Mouse (Mus musculus) layer of hippocampus, adult 9-11 months (tissue): ENCODE measurements around the gene Chst3.
A peak's percentile ranks its signal among the peaks of the same experiment; 100 is the strongest.
"Not testable (repeated sequence)": the region's sequence is repeated elsewhere in the genome, so short reads cannot be mapped to it uniquely, and the experiment has no call there.

ENCODE experiments used
- DNase-seq: peaks from one replicate; pipeline ENCODE4 v3.0.0; 2022

Chst3 gene

DNA sequence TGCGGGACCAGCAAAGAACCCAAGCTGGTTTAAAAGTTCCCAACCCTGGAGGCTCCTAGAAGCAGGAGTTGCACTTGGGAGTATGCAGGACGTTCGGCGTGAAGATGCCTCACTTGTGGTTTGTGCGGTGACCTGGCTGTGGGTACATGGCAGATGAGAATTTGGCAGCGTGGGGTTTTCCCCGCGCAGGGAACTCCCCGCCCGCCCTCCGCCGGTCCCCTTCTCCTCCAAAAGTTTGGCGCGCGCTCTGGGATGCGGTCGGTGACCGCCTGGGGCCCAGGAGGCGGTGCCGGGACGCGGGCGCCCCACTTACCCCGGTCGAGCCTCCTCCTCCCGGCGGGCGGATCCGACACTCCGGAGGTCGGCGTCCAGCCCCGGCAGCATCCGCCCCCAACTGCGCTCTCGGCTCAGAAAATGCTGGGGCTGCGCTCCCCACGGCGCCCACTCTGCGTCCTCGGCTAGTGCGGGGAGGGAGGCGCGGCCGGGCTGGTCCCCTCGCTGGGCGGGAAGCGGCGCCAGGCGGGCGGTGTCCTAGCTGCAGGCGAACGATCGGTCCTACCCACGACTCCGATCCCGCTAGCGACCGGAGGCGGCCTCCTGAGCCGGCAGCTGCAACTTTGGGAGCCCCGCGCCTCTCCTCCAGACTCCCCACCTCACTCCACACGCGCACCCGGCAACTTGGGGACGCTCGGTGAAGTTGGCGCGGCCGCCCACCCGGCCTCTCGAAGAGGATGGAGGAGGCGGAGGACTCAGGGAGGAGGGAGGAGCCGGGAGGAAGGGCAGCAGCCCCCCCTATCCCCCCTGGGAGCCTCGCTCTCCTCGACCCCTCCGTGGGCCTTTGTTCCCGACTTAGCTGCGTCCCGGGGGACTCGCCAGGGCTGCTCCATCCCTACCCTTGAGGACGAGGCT, at the start of gene Chst3:
Chst3 (minus strand) TSS at position 670 of the 909 bp plus-strand sequence.
- no peak for DNase-seq

DNA sequence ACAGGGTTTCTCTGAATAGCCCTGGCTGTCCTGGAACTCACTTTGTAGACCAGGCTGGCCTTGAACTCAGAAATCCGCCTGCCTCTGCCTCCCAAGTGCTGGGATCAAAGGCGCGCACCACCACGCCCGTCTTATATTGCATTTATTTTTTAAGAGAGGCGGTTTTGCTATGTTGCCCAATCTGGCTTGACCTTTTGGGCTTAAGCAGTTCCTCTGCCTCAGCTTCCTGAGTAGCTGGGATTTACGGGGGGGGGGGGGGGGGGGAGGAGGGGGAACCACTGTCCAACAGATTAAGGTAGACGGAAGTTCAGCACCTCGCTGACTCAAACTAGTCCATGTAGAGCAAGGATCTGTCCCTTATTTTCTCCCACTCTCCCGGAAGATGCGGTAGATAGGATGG, 49.7 kb upstream of the Chst3 start:
- DNase-seq = no peak

DNA sequence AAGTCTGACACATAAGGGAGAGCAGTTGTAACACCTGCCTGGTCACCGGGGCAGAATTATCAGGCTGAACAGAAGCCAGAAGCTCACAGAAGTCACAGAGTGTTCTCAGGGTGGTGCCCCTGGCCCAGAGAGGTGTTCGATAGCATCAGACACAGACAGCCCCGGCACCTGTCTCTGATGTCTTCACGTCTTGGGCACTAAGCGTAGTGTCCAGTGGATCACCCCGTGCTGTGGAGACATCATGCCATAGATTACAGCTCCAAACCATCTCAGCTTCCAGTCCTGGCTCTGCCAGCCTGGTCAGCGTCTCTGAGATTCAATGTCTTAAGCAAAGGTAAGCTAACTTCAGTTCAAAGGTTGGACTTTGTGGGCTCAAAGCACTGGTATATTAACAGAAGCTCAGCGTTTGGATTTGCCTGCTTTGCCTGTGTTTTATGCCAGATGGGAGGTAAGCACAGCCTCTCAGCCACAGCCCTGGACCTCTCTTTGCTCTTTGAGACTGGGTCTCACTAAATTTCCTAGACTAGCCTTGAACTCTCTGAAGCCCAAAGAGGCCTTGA, 47.9 kb upstream of the Chst3 start:
- DNase-seq = no peak

DNA sequence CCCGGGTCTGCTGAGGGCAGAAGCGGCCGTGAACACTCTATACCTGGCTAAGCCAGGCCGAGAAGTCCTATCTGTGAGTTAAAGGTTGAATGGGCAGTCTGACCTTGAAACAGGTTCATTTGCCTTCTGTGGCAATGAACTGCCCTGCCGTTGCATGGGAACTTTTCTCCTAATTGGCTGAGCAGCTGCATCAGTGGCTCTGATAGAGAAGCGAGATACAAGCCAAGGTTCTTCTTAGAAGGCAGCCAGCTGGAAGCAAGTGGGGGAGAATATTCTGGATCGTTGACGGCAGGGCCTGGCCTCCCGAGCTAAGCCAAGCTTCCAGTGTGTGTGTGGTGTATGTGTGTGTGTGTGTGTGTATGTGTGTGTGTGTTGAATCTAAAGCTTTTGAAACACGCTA, 46.2 kb upstream of the Chst3 start:
- no peak for DNase-seq

DNA sequence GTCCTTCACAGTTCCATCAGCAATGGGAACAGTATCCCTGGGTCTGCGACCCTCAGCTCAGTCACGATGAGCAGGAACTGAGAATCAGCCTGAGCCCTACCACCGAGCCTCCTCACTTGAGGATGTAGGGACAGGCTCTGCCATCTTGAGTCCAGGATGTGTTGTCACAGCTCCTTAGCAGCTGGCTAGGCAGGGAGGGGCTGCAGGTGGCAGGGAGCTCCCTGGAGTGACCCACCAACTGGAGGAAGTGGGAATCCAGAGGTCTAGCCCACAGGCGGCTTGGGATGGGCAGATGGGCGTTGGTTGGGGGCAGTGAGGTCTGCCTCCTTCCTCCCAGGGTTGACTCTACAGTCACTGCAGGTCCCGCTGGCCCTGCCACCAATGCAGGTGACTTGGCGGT, 44.3 kb upstream of the Chst3 start:
- DNase-seq = no peak

DNA sequence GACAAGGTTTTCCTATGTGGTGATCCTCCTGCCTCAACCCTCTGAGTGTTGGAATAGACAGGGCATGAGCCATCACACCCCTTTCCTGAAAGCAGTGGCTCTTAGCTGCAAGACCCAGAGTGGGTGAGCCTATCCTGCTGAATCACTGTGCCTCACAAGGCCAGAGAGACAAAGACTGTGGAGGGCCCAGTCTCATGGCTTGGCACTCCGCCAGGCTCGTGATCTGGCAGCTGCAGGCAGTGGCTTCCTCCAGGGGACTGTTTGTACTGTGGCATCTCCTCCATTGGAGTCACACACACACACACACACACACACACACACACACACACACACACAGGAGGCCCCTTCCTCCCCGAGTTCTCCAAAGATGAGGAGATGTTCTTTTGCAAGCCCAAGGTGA, 43.3 kb upstream of the Chst3 start:
- DNase-seq = peak; percentile 94

DNA sequence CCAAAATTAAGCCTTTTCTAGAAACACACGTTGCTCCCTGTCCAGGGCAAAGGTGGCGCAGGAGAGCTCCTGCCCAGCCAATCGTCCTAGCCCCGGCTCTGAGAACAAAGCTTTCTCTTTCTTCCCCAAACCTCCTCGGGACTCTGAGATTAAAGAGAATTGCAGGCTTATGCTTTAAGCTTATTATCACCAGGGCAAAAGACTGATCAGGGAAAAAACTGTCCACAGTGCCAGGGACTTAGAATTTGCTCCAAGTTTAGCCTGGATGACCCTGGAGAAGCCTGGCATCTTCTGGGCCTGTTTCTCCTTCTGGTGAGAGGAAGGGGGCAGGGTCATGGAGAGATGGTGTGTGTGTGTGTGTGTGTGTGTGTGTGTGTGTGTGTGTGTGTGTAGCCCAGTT, 42.5 kb upstream of the Chst3 start:
- no peak for DNase-seq

DNA sequence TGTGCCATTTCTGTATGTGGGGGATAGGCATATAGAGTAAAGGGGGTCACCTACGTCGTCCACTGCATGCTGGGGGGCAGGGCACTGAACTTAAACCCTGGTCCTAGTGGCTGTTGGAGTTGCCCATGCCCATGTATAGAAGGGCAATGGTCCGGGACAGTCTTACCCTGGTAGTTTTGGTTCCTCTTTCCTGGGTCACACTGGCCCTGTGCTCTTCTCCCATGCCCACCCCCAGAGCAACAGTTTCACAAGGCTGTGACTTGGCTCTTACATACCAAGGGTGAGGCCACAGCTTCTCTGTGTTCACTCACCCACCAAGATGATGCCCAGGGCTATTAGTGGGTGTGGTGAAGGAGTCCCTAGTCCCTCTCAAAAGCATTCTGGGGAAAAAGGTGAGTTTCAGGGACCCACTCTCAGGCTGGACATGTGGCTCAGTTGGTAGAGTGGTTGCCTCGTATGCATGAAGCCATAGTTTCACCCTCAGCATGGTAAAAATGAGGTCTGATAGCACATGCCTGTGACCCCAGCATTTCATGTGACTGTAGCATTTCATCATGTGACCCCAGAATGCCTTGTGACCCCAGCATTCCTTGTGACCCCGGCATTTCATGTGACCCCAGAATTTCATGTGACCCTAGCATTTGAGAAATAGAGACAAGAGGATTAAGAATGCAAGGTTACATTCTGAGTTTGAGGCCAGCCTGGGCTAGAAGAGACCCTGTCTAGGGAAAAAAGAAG, 41.7 kb upstream of the Chst3 start:
- peak; percentile 84 for DNase-seq

DNA sequence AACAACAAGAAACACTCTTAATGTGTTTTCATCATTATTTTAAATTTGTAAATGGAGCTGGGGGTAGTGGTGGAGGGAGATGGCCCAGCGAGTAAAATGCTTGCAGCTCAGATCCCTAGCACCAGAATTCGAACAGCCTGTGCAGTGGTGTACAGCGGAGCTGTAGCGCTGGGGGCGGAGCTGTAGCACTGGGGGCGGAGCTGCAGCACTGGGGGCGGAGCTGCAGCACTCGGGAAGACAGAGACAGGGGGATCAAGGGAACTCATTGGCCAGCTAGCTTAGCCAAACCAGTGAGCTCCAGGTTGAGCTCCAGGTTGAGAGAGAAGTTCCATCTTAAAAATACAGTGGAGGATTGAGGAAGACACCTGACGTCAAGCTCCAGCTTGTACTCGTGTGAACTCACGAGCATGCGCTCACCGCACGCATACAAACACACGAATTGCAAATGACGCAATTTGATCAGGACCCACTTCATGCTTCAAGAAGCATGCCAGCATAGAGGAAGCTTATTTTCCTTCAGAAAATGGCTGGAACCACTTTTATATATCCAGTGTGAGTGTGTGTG, 38.3 kb upstream of the Chst3 start:
- no peak for DNase-seq

DNA sequence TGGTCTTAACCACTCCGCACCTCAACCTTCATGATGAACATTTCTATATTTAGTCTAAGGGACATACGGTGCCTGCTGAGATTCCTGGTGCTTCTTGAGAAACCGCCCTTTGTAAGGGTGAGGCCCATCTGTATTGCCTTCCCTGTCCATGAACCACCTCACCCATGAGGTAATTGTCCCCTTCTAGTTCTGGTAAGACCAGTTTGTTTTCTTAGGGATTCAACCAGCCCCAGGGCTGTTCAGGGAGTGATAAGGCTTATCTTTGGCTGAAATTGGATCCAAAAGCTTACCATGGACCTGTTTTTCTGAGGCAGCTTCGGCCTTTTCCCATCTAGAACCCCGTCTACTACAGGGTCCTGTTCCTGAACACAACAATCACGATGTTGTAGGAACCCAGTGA, 37.0 kb upstream of the Chst3 start:
- DNase-seq = no peak

DNA sequence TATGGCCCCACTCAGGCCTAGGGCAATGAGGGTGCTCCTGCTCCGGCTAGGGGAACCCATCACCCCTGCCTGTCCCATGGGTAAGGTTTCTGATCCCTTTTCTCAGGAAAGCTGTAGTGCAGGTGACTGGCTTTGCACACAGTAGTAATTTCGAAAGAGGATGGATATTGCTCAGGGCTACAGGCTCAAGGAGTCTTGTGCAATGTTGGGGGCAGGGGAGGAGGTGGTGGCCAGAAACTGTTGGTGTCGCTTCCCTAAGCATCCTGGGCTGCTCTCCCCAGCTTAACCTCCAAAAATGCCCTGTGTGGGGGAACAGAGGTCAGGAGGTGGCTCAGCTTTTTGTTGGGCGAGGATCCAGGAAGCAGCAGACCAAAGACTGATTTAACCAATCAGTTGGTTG, 33.5 kb upstream of the Chst3 start:
- DNase-seq = peak; percentile 64

DNA sequence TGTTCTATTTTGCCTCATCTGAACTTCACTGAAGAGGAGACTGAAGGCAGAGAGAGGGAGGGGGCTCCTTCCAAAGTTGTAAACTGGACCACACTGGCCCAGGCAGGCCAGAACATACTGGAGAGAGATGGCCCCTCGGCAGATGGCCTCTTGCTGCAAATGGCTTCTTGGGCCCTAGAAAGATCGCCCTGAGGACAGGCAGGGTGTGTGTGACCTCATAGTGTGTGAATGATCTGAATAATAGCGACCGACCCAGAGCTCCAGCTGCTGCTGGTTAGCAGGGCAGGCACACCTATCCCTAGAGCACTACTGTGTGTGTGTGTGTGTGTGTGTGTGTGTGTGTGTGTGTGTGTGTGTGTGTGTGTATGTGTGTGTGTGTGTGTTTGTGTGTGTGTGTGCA, 33.1 kb upstream of the Chst3 start:
- no peak for DNase-seq

DNA sequence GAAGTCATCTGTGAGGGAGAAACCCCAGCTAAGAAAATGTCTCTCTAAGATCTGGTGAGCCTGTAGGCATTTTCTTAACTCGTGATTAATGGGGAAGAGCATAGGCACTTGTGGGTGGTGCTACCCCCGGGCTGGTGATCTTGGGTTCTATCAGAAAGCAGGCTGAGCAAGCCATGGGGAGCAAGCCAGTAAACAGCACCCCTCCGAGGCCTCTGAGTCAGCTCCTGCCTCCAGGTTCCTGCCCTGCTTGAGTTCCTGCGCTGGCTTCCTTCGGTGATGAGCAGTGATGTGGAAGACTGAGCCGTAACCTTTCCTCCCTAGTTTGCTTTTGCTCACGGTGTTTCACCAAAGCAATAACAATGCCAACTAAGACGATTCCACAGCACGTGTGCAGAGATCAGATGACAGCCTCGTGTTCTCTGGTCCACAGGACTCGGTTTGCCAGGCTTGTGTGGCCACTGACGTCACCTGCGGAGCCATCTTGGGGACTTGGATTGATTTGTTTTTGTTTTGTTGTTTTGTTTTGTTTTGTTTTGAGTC, 31.4 kb upstream of the Chst3 start:
- no peak for DNase-seq

DNA sequence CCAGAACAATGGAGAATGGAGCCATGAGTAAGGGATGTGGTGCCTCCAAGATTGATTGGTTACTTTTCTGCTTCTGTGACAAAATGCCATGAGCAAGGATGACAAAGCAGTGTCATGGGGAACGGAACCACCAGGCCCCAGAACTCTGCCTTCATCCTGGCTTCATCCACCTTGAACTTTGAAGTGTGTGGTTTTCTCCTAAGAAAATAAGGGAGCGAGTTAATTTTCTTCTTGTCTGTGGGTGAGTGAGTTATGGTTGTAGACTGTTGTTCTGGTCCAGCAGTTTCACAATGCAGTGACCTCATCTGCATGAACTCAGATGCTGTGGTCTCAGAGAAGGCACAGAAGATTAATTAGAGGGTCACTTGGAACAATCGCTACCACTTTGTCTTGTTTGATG, 29.3 kb upstream of the Chst3 start:
- DNase-seq = not testable (repeated sequence)

DNA sequence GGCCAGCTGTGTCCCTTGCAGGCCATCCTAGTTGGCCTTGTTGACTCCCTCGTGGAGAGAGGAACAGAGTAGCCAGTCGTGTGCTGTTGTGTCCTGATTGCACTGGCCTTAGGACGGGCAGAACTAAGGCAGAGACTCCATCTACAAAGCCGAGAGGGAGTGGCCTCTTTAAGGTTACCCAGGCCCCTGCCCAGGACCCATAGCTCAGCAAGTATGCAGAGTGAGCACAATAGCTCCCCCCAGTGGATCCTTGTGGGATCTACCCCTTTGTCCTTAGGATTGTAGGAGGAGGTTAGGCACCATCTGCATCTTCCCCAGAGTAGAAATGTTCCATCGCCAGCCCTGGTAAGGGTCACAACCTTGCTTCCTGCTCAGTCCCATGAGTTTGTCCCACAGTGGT, 27.5 kb upstream of the Chst3 start:
- peak; percentile 51 for DNase-seq

DNA sequence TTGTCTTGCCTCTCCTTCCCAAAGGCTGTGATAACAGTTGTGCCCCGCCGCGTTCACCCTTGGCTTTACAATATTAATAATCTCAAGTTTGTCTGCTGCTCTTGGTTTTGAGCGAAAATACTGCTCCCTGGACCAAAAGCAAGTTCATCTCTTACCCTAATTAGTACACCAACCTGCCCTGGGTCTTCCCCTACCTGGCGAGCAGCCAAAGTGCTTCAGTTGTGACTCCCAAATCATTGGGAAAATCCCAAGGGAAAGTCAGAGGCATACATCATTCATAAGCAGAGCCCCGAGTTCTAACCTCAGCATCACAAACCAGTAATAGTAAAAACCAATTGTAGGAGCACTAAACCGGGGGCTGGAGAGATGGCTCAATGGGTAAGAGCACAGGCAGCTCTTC, 26.6 kb upstream of the Chst3 start:
- no peak for DNase-seq

DNA sequence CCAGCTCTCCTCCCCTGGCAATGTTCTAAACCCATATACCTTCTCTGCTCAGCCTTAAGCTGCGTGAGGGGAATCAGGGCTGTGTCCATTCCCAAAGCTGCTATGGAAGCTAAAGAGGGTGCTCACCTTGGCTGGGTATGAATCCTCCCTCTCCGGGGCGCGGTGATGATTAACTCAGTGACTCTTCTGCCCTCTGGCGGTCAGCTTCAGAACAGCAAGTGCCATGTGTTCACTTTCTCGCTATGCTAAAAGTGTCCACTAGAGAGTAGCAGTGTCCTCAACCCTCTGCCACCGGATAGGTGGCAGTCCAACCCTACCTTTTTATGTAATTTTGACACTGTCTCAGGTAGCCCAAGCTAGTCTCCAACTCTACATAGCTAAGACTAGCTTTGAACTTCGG, 26.0 kb upstream of the Chst3 start:
- DNase-seq = peak; percentile 83

DNA sequence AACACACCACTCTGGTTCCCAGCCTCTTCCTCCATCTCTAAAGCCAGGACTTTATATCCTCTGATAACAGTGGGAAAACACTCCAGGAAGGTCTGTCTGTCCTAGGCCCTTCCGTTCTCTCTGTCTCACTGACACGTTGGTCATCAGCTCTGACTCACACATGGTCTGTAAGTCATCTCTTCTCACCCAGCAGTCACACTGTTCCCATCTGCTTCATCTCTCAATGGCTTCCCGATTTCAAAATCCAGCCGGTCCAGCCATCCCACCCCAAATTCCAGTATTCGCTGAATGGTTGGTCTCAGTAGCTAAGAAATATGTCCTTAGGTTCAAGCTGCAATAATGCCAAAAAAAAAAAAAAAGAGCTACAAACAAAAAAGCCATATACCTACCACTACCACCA, 24.9 kb upstream of the Chst3 start:
- DNase-seq = no peak

DNA sequence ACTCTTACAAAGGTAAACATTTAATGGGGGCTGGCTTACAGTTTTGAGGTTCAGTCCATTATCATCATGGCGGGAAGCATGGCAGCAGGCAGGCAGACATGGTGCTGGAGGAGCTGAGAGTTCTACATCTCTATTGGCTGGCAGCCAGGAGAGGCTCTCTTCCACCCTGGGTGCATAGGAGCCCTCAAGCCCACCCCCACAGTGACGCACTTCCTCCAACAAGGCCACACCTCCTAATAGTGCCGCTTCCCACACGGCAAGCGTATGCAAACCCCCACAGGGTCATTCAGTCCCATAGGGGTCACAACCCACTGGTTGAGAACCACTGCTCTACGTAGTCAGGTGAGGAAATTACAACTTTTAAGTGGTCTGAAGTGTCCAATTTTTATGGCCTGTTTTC, 21.4 kb upstream of the Chst3 start:
- no peak for DNase-seq

DNA sequence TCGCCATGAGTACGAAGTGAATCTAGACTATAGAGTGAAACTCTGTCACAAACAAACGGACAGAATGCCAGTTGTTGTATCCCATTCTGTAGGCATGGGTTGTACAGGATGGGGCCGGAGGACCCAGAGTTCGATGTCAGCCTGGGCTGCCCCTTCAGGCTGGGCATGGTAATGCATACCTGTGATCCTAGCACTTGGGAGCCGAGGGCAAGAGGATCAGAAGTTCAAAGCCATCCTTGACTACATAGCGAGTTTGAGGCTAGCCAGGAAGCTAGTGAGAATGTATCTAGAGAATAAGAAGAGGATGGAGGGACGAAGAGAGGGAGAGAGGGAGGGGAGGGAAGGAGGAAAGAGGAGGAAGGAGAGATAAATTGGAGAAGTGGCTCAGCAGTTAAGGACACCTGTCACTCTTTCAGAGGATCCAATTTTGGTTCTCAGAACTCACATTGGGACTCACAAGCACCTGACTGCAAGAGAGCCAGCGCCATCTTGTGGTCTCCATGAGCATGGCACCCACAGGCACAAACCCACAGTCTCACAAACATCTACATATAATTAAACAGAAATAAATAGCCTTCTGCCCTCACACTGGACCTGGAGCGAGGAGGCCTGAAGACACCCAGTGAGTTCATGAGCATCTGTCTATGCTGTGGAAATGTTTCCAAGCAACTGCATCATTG, 18.6 kb upstream of the Chst3 start:
- peak; percentile 56 for DNase-seq

DNA sequence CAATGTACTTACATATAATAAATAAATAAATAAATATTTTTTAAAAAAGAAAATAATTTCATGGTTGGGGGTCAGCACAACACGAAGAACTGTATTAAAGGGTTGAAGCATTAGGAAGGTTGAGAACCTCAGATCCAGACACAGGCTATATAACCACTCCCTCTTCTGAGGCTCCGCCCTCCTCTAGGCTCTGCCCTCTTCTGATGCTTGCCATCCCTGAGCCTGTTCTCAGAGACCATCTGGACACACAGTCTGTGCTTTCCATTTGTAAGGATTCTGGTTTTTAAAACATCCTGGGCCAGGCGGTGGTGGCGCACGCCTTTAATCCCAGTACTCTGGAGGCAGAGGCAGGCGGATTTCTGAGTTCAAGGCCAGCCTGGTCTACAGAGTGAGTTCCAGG, 16.8 kb upstream of the Chst3 start:
- not testable (repeated sequence) for DNase-seq

DNA sequence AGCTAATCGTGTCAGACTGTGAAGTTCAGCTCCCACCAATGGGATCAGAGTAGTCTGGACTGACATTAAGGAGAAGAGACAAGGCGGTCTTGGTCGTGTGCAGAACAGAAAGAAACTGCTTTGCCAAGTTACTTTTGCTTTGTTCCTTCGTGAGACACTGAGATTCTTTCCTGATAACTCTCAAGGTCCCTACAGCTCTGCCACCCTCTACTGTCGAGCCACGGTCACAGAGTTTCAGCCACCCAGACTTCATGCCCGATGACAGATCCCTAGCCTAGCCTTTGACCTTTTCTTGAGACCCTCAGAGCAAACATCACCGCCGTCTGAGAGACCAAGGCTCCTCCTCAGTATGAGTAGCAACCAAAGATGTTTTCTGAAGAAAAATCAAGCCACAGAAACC, 14.9 kb upstream of the Chst3 start:
- DNase-seq = no peak
